Mouse (Mus musculus) T-helper 2 cell (primary cell): ENCODE results near the gene Akap13.

Source experiments
- in situ Hi-C: fragments of 300-600 bp; cut with MboI, MseI; formaldehyde crosslinking; loops from one replicate; pipeline ENCODE4 v1.15.1; 2025; ENCODE audit warnings: high pct_unique_total_duplicates

Akap13 gene

GRCm38 (mm10) chr7:75627831-75628230 is 172.5 kb downstream of the Akap13 start:
- in situ Hi-C loops = no loop called here

- in situ Hi-C loops = no loop called here
These were observed 174.3 kb downstream of the Akap13 start for GRCm38 (mm10) chr7:75629669-75630068.

GRCm38 (mm10) chr7:75632941-75633340 is 177.6 kb downstream of the Akap13 start:
- in situ Hi-C loops = no loop called here

GRCm38 (mm10) chr7:75633393-75633792 is 178.1 kb downstream of the Akap13 start:
- in situ Hi-C loops = no loop called here

GRCm38 (mm10) chr7:75633807-75634526 is 178.6 kb downstream of the Akap13 start:
- in situ Hi-C loops = no loop called here

GRCm38 (mm10) chr7:75638769-75639168 is 183.4 kb downstream of the Akap13 start:
- in situ Hi-C loops = no loop called here

- in situ Hi-C loops = no loop called here
These were observed 184.2 kb downstream of the Akap13 start for GRCm38 (mm10) chr7:75639541-75639940.

GRCm38 (mm10) chr7:75640074-75640473 is 184.7 kb downstream of the Akap13 start:
- in situ Hi-C loops = no loop called here

- in situ Hi-C loops = no loop called here
These were observed 185.3 kb downstream of the Akap13 start for GRCm38 (mm10) chr7:75640671-75641070.

- in situ Hi-C loops = no loop called here
These were observed 186.3 kb downstream of the Akap13 start for GRCm38 (mm10) chr7:75641415-75642177.

GRCm38 (mm10) chr7:75642178-75642777 is 186.9 kb downstream of the Akap13 start:
- in situ Hi-C loops = no loop called here

GRCm38 (mm10) chr7:75642846-75643563 is 187.7 kb downstream of the Akap13 start:
- in situ Hi-C loops = no loop called here

- in situ Hi-C loops = no loop called here
These were observed 188.7 kb downstream of the Akap13 start for GRCm38 (mm10) chr7:75643986-75644385.

- in situ Hi-C loops = no loop called here
These were observed 189.3 kb downstream of the Akap13 start for GRCm38 (mm10) chr7:75644585-75644984.

GRCm38 (mm10) chr7:75645156-75645933 is 190.0 kb downstream of the Akap13 start:
- in situ Hi-C loops = no loop called here

- in situ Hi-C loops = no loop called here
These were observed 192.7 kb downstream of the Akap13 start for GRCm38 (mm10) chr7:75648051-75648450.

GRCm38 (mm10) chr7:75648961-75649360 is 193.6 kb downstream of the Akap13 start:
- in situ Hi-C loops = no loop called here

GRCm38 (mm10) chr7:75649966-75650365 is 194.6 kb downstream of the Akap13 start:
- in situ Hi-C loops = no loop called here

GRCm38 (mm10) chr7:75653684-75654317 is 198.5 kb downstream of the Akap13 start:
- in situ Hi-C loops = no loop called here

- in situ Hi-C loops = no loop called here
These were observed 200.1 kb downstream of the Akap13 start for GRCm38 (mm10) chr7:75655180-75656074.
